In the genomic region with DNA sequence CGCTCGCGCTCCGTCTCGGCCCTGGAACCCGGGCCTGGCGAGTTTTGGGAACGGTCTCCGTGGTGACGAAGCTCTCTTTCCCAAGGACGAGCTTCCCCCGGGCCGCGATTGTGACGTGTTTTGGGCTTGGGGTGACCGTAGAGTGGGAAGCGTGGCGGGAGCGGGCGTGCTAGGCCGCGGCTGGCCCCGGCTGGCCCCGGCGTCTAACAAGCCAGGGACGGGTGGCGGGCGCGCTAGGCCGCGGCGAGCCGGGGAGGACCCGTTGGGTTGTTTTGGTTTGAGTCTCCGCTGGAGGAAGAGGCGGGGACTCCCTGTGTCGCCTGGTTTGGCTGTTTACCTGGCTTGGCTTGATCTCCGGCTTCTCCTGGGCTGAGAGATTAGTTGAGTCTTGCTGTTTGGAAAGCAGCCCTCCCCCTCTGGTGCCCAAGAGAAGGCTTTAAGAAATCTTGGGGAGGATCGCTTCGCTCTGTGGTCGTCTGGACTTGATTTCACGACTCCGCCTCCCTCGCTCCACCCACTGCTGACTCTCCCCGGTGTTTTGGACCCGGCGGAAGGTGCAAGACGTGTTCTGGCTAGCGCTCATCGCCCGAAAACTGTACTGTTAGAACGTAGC, we compare ENCODE assay signal across 8 mouse cellular contexts. TPM values are rescaled to one million over a fixed set of nuclear protein-coding genes. Genes with fewer than 3 reads are reported as not detected.
A peak's percentile ranks its signal among the peaks of the same experiment; 100 is the strongest.
DNase-seq lines count a peak whose midpoint lies in the region; ATAC-seq and TF ChIP-seq lines count a peak whose summit lies in the region.

No protein-coding gene starts in this region.

- H3K9ac ChIP-seq in hindbrain, embryonic 15.5 days, result peak overlapping the region; percentile 87

- DNase-seq in NIH3T3 (ENCODE audit: low read depth), result peak; percentile 90
- DNase-seq in cerebellum, postnatal 10 days, result peak; percentile 77 to 79
- DNase-seq in frontal cortex, postnatal 36 days (ENCODE audit: low spot score in 2 of 2), result peak; percentile 66 to 68
- DNase-seq in left cerebral cortex, adult 2 months (ENCODE audit: extremely low spot score in 1 of 2, low spot score in 2 of 2), result peak; percentile 59 to 65
- DNase-seq in retina, postnatal 1 day, result peak; percentile 71
- peak; percentile 79 to 80 for DNase-seq in thymus, postnatal 36 days

- peaks cover 9% of the 10 kb centered on the region for H3K4me1 ChIP-seq in hindbrain, embryonic 15.5 days (replicated peaks)

- peak overlapping the region; percentile 91 for H3K27ac ChIP-seq in hindbrain, embryonic 15.5 days (replicated peaks)
- peak overlapping the region; percentile 97 for H3K27ac ChIP-seq in left cerebral cortex, adult 2 months
- H3K27ac ChIP-seq in macrophage, result peak overlapping the region; percentile 66

- intact Hi-C loops in left cerebral cortex, adult 2 months (cut with DNase I), result loop anchor here (1.0 to 5.0 kb wide), 2 partner anchors 52 to 74 kb away; partner anchors contain the start of gene Hibadh

- WGBS in hindbrain, embryonic 15.5 days, result under 1% methylated on average over 52 of the region's 52 CpGs
- under 1% methylated on average over 46 of the region's 52 CpGs for WGBS in macrophage (ENCODE audit: missing documents)

- H3K79me2 ChIP-seq in macrophage (ENCODE audit: inconsistent target), result peaks cover 51% of the 10 kb centered on the region

- ATAC-seq in hindbrain, embryonic 15.5 days (ENCODE audit: low FRiP score, low read depth), result peak; percentile 84

- no peaks in the 10 kb centered on the region for H3K9me3 ChIP-seq in hindbrain, embryonic 15.5 days

- TF ChIP-seq CTCF in left cerebral cortex, adult 2 months (IDR thresholded peaks at IDR 0.05), result no peak

- H3K4me2 ChIP-seq in hindbrain, embryonic 15.5 days, result peak overlapping the region; percentile 60

- no peaks in the 10 kb centered on the region for H3K36me3 ChIP-seq in hindbrain, embryonic 15.5 days
- no peaks in the 10 kb centered on the region for H3K36me3 ChIP-seq in macrophage (ENCODE audit: inconsistent target)

- peak overlapping the region; percentile 85 for H3K4me3 ChIP-seq in hindbrain, embryonic 15.5 days
- peak overlapping the region; percentile 79 for H3K4me3 ChIP-seq in left cerebral cortex, adult 2 months
- peak overlapping the region; percentile 69 for H3K4me3 ChIP-seq in macrophage (ENCODE audit: inconsistent target)

- H3K27me3 ChIP-seq in hindbrain, embryonic 15.5 days, result no peaks in the 10 kb centered on the region

RNA-seq across cellular contexts. Expression of gene Tax1bp1, which starts 0.5 kb away (rescaled TPM):
- polyA plus RNA-seq in hindbrain, embryonic 15.5 days (2015; fragmentation: Nextera tagmentation; extraction: Ambion mirVana), result 142 and 161 TPM in 2 replicates
- total RNA-seq in left cerebral cortex, adult 2 months (2021), result 100 to 1,000 TPM; 122 to 136 TPM
- 100 to 1,000 TPM; 175 to 454 (median 248) TPM for total RNA-seq in macrophage (2018; cell fraction: chromatin; rRNA removed)
- total RNA-seq in macrophage (2018; cell fraction: cytosol; rRNA removed), result 100 to 1,000 TPM; 139 to 219 (median 170) TPM
- total RNA-seq in macrophage (2018; cell fraction: nucleus; rRNA removed), result 100 to 1,000 TPM; 137 to 362 (median 212) TPM
- polyA plus RNA-seq in macrophage (2018), result 129 to 262 TPM (median 129 TPM) in 3 replicates

Comparison
In these comparisons a context has a peak if more than half of its experiments do, and no peak if none do; other contexts are left out.
1. Peak in every context shown above with its lines: DNase-seq, ATAC-seq, H3K4me3 ChIP-seq and H3K27ac ChIP-seq.